Mouse (Mus musculus) frontal cortex, adult 2 months (tissue): ENCODE results near the gene Rab4a. TPM values are rescaled to one million over a fixed set of nuclear protein-coding genes. Genes with fewer than 3 reads are reported as not detected.
A peak's percentile ranks its signal among the peaks of the same experiment; 100 is the strongest.
"Not testable (repeated sequence)": the region's sequence is repeated elsewhere in the genome, so short reads cannot be mapped to it uniquely, and the experiment has no call there.

Source experiments
- DNase-seq, 2 experiments: peaks; one replicate each; pipeline ENCODE4 v3.0.0; 2022; ENCODE audit warnings: low spot score in 1 of 2; ENCODE audit errors: extremely low spot score in 1 of 2
- polyA plus RNA-seq: library from polyadenylated mRNA; depleted of rRNA; stranded (reverse); fragments of >200 nt; gene quantifications from 2 replicates; pipeline ENCODE4 v1.2.3, GENCODE M21; 2012

Gene Rab4a
- polyA plus RNA-seq, 1 experiment: 67.3 TPM

DNA sequence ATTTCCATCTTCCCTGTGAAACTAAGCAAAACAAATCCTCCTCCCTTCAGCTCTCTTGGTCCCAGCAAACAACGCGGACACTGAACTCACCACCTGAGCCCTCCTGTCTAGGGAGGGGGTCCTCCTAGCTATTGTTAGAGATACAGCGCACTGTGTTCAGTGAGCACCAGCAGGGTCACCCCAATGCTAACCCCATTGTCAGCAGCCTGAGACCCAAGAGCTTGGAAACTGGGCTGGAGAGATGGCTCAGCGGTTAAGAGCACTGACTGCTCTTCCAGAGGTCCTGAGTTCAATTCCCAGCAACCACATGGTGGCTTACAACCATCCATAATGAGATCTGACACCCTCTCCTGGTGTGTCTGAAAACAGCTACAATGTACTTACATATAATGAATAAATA is 3.6 kb downstream of the Rab4a start:
- DNase-seq: not testable (repeated sequence)

DNA sequence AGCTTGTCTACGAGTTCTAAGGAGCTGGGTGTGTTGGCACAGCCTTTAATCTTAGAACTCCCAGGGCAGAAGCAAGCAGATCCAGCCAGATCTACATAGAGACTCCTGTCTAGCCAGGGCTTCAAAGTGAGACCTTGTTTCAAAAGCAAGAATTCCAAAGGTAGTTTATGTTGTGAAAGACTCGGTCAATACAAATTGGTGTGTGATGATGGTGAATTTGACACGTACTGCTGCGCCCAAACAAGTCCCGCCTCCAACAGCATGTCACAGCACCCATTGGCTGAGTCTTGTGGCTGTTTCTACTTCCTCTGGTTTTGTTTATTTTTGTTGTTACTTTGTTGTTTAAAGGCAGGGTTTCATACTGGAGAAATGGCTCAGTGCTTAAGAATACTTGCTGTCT is 6.4 kb downstream of the Rab4a start:
- no peak for DNase-seq

DNA sequence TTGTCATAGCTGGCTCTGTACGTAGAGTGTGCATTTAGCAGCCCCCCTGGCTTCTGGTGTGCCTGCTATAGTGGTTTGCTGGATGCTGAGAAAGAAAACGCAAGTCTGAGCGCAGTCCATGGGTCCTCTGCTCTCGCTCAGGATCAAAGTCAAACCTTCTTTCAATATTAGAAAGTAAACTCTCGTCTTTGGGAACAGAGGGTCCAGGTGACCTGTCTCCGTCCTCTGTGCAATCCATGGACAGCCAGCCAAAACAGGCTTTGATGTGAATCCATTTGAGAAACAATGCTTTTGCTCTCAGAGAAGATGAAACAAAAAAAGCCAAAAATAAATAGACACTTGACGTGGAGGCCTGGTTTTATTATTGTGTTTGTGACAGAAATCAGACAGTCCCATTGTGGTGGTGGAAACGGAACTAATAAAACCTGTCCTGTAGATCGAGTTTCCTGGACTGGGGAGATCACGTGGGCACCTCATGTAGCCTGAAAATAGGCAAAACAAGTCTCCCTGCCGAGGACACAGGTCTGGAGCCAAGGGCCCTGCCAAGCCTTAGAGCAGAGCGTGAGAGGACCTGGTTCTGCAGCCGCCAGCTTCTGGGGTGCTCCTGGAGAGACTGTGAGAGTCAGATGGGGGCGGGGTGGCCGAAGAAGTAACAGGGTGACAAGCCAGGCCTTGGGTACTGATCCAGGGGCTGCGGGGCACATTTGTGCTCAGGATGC is 7.5 kb downstream of the Rab4a start:
- no peak for DNase-seq

DNA sequence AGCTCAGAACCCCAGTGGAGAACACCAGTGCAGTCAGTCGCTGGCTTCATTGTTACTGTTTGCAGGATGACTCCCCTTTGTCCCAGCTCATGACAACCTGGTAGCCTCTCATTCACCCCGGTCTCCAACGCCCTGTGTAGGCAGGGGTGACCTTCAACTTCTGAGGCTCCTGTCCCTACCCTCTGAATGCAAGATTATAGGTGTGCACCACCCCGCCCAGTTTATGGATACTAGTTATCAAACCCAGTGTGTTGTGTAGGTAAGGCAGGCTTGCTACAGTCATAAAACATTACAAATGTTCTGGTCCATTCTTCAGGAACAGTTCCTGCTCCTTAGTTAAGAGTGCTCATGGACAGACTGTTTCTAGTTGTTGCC is 8.1 kb downstream of the Rab4a start:
- no peak for DNase-seq

DNA sequence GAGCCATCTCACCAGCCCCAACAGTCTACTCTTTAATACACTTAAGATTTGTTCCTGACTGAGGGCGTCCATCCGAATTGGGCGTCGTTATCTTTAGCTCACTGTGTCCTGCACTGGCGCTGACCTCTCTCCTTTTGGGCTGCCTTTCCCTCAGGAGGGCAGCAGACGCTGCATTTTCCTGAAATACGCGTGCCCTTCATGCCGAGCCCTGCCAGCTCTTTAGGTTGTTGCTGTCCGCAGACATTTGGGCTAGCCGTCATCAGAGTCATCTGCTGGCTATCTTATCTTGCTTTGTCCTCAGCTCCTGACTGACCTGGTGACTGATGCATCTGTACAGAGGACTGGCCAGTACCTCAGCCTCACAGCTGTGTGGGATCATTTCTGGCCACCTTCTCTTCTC is 9.5 kb downstream of the Rab4a start:
- DNase-seq: no peak

DNA sequence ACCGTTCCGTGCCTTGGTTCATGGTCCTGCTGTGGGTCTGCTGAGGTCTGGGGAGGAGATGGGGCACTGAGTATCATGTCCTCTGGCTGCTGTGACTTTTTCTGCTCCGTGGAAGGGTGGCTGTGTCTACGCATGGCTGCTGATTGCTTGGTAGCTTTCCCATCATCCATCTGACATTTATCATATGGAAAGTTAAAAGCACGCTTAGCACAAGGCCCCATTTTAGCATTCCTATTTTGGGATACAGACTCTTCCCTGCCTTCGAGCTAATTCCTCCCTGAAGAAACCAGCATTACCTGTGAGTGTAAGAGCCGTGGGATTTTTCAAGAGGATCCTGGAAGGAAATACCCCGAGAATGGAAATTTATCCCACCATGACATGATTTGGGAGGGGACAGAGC is 11.2 kb downstream of the Rab4a start:
- DNase-seq: peak in 1 of 2 experiments; percentile 59

DNA sequence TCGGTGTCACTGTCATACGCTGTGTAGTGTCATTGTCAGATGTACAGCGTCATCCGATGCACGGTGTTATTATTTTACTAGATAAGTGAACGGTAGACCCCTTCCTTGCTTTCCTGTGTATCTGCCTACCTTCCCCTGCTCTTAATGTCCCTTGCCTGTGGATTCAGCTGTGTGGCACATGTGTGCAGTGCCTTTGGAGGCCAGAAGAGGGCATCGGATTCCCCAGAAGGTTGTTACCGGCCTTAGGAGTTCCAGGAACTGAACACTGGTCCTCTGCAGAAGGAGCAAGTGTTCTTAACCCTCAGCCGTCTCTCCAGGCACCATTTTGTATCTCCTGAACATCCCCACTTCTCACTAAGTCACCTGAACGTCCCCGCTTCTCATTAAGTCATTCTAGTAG is 12.0 kb downstream of the Rab4a start:
- DNase-seq: no peak

DNA sequence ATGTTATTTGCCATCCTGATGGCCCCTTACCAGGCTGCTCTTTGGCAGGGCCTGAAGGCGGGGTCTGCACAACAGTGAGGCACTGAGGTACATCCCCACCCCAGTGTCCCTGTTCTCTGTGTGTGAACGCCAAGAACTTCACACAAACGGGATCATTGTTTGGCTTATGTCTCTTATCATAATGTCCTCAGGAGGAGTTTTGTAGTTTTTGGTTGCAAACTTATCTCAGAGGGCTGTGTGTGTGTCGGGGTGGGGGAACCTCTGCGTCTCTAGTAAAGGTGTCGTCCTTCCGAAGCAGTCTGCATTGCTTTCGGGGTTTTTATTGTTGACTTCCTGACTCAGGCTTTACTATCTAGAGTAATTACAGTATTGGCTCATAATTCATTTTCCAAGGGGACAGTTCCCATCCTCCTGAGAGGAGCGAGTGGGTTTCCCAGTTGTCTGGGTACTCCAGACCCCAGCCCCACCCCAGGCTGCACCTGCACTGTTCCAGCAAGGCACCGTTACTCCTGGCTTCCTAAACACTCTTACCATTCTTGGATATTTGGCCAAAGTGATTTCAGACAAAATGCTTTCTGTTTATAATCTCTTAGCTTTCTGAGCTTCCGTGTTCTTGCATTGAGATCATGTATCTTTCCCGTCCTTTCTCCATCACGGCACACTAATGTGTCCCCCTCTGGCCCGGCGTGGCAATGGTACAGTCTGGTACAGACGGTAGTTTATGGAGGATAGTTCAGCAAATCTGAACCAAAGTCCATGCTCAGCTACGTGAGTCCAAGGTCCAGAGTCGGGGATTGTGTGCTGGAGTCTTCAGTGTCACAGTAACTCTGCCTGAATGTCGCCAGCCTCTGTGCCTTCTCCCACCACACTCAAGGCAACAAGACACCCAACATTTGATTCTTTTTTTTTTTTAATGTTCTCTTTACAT is 14.2 kb downstream of the Rab4a start:
- no peak for DNase-seq

DNA sequence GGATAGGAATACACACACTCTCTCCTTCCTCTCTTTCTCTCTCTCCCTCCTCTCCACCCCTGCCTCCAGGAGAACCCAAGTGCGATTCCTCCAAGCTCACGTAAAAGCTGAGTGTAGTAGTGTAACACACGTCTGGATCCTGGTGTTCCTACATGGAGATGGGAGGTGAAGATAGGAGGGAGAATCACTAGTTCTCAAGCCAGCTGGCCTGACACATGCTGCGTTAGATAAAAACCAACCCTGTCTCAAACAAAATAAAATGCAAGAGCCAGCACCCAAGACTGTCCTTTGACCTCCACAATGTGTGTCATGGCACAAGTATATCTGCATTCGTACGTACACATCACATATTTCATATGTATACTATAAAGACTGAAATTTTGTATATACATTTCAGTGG is 15.0 kb downstream of the Rab4a start:
- DNase-seq: no peak

DNA sequence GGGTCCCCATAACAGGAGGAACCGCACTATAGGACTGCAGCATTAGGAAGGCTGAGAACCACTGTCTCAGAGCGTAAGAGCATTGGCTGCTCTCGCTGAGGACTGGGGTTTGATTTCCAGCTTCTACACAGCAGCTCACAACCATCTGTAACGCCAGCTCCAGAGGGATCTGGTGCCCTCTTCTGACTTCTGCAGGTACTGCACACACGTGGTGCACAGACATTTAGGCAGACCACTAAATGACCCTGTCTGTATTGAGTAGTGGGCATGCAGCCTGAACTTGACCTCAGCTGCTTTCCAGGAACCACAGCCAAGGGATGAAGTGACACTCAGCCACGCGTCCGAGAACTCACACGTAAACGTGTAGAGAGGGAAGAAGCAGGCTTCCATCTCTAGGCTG is 17.3 kb downstream of the Rab4a start:
- DNase-seq: no peak

DNA sequence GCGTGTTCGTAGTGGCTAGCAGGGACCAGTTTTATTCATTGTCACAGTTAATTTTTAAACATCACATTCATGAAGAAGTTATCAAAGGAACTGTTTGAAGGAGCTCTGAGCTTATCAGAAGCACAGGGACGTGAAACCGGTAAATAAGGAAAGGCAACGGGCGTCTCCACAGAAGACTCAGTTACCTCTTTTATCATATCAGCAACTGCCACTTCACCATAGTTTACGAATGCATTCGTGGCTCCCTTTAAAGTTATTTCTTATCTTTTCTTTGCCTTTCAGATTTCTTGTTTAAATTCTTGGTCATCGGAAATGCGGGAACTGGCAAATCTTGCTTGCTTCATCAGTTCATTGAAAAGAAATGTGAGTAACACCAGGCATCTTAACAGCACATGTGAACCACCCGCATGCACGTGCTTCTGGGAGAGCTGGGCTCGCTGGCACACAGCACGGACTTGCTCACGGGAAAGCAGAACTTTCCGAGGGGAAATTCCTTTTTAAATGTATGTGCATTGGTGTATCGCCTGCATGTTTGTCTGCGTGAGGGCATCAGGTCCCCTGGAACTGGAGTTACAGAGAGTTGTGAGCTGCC is 17.8 kb downstream of the Rab4a start:
- no peak for DNase-seq

DNA sequence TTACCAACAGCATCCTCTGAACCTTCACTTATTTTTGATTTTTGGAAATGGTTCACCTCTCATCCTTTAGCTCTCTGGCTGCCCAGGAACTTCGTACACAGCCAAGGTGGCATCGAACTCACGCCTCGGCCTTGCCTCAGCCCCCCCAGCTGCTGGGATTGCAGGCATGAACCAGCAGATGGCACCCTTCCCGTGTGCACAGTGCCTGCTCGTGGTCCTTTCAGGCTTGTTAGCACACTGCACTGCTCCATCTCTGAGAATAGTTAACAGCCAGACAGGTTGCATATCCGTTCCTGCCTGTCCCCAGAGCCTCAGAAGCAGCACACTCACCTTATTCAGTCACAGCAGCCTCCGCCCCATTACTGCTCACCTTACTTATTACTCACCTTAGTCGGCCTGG is 20.2 kb downstream of the Rab4a start:
- no peak for DNase-seq

DNA sequence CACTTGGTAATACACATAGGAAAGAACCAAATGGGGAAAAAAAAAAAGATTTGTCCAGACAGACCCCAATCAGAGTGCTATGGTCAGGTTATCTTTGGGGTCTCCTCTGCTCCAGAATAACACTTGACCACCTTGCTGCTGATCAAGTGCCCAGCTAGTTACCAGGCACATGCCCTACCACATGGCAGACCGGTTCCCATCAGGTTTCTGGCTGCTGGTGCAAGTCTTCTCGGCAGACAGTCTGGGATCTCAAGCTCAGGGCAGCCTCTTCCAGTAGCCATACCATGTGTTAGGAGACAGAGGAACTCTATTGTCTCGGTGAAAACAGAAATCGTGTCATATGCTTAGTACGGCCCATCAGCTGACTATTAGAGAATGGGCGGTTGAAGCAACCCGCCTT is 21.0 kb downstream of the Rab4a start:
- no peak for DNase-seq

DNA sequence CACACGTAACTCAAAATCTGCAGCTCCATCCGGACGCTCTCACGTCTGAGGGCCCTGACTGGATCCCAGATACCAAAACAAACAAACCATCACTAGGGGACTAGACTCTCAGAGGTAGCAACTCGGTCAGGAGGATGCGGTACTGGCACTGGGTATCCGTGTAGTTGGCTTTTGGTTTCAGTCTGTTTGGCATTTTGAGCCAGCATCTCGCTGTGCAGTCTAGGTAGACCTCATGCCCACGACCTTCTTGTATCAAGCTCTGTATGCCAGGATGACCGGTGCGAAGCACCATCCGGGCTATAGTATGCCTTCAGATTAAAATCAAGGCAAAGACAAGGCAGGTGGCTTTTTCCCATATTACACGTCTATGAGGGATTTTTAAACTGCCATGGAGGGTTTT is 21.7 kb downstream of the Rab4a start:
- no peak for DNase-seq

DNA sequence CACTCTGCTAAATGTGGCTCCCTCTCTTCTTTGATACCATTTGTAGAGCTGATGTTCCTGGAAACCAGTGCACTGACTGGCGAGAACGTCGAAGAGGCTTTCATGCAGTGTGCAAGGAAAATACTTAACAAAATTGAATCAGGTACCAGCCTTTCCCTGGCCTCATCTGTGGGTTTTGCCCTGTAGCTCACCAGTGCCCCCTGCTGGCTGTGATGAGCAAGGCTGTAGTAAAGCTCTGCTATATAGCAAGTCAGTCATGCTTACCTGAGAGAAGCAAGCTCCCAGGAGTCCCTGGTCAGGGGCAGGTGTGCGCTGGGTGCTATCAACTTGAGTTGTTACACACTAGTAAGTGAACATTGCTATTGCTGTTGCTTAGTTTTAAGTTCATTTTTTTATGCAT is 27.0 kb downstream of the Rab4a start:
- DNase-seq: peak in 1 of 2 experiments; percentile 67

DNA sequence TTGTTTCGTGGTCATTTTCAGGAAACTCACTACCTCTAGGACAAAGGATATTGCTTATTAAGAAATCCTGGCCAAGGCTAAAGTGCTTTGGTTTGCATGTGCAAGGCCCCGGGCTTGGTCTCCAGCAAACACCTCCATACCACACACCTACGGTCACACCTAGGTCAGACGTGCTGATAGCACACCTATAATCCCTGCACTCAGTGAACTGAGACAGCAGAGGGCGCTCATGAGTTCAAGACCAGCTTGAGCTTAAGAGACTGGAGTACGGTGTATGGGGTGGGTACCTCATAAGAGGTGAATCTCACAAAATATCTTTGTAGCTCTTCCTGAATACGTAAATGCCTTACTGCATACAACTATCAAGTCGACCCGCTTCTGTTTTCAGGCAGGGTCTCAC is 29.7 kb downstream of the Rab4a start:
- peak in 1 of 2 experiments; percentile 84 for DNase-seq

DNA sequence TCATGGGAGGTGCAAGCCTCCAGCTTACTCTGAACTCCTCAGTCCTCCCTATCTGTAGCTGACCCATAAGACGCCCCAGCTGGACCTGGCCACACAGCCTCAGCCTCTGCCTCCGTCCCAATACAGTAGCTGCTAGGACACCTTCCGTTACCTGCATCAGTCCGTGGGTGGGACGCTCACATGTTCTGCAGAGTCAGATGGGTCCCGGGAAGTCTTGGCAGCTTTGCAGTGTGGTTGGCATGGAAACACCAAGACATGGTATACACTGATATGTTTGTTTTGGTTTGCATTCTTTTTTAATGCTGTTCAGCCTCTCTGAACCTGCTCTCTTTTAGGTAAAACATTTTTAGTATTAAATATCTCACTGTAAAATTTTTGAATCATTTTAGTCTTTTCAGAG is 30.6 kb downstream of the Rab4a start:
- peak in 1 of 2 experiments; percentile 65 for DNase-seq

DNA sequence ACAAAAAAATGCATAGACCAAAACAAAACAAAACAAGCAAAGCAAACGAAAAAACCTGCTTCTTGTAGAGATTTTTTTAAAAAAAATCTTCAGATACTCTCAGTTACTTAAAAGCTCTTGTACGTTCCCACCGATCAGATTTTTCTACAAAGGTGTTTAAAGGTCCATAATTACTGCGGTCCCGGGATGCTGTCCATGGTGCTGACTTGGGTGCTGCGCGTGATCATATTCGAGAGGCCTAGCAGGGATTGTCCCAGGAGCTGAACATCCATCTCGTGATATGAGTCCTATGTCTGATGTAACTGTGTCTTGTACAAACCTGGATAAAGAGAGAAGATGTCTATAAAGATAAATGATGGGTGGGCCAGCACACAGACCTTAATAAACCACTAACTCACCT is 32.7 kb downstream of the Rab4a start:
- DNase-seq: no peak

DNA sequence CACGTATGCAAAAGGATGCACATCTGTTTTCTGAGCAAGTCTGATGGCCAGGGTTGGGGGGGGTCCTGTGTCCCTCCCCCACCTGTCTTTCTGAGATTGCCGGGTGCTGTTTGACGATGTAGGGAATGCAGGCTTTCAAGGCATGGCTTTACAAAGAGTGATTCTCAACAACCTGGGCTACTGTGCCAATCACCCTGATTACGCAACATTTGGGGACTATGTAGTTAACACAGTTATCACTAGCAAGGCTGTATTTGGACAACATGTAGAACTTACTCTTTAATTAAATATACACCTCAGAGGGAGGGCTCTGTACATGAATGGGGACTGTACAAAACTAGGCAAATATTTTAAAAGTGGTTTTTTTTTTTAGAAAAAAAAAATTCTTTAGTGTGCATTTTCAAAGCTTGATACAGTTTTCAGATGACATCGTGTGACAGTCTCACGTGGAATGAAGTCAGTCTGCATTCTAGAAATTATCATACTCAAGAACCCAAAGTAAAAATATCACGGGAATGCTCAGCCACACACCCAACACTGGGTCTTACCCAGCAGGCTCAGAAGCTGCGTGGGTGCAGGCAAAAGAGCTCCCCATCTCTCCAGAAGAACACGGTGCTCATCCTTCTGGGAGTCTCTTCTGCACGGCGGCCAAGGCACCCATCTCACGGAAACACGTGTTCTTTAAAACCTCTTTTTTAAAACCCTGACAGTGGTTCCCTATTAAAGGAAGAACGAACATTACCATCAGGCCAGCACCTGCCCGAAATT is 35.0 kb downstream of the Rab4a start:
- peak; percentile 85 to 87 for DNase-seq

DNA sequence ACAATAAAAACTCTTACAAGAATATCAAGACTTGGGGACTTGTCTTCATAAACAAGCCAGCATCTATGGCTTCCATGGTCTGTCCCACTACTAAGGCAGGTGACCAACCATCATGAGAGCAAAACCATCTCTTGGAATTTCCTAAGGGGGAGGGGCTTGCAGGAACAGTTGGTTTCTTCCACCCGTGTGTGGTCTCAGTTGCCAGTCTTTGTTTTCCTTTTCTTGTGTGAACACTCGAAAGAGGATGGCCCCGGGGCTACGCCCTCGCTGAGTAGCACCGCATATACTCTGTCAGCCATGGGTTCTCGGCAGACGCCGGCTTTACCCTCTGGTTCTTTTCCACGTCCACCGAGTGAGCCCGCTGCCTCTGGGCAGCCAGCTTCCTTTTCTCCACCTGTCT is 36.3 kb downstream of the Rab4a start:
- DNase-seq: no peak

DNA sequence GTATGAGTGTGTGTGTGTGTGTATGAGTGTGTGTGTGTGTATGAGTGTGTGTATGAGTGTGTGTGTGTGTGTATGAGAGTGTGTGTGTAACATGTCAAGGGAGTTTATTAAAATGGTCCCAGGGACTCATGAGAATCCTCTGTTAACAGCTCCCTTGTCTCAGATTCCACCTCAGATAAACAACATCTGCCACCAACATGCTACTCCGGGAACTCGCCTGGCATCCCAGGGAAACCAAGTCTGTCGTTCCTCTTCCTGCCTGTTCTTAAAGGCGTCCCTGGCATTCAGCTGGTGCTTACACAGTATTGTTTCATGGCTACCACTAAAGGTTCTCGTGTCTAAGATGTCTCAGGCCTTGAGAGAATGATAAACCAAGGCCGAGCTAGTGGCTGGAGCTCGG is 38.6 kb downstream of the Rab4a start:
- DNase-seq: no peak
